Mouse (Mus musculus) CD4-positive, CD25-positive, alpha-beta regulatory T cell, adult 9 weeks (primary cell): Measurements from ENCODE around the gene H2afb3. TPM values are rescaled to one million over a fixed set of nuclear protein-coding genes. Genes with fewer than 3 reads are reported as not detected.

Experiments
- polyA plus RNA-seq: library from polyadenylated mRNA; unstranded; fragments of 100-300 nt; shearing (Covaris generic); gene quantifications from one replicate; pipeline ENCODE4 v1.2.1, GENCODE M21; 2017

The H2afb3 gene
- not detected for polyA plus RNA-seq

GRCm38 (mm10) chrX:120312995-120313394 lies at the start of gene H2afb3:
Gene H2afb3 (minus strand): TSS chrX:120313095.

GRCm38 (mm10) chrX:120290011-120290899 lies 22.6 kb downstream of the H2afb3 start, which contains the start of gene Pcdh11x:
Gene Pcdh11x (plus strand): TSS chrX:120290259.

Other genes with a start within 250 kb of the H2afb3 start
- gene Pcdh11x, start 22.8 kb downstream of the H2afb3 start, polyA plus RNA-seq = 0.10 TPM